Mouse (Mus musculus) CH12.LX (cell line): ENCODE results near the gene Hmga1b. TPM values are rescaled to one million over a fixed set of nuclear protein-coding genes. Genes with fewer than 3 reads are reported as not detected.

ENCODE experiments used
- DNase-seq: peaks from one replicate; pipeline ENCODE4 v3.0.0-alpha.2; 2013; ENCODE audit errors: extremely low read depth
- H3K27ac ChIP-seq: 2 replicates; pipeline ENCODE4 v1.5.1; 2012; ENCODE audit warnings: low read depth, mild to moderate bottlenecking, control low read depth, moderate library complexity; ENCODE audit not compliant: insufficient read depth
- H3K27me3 ChIP-seq: replicated peaks from 2 replicates; pipeline ENCODE3; 2012; ENCODE audit warnings: inconsistent platforms
- H3K36me3 ChIP-seq, 2 experiments: replicated peaks in 1 of 2; 2 replicates each; pipeline versions ENCODE3 to v1.6.1; 2012; ENCODE audit warnings: inconsistent platforms in 1 of 2, low read length in 1 of 2, mild to moderate bottlenecking in 1 of 2, mixed read lengths in 1 of 2, moderate library complexity in 1 of 2; ENCODE audit not compliant: control insufficient read depth in 1 of 2, insufficient read depth in 1 of 2
- H3K4me1 ChIP-seq, 2 experiments: 2 replicates each; pipeline ENCODE4 v1.6.1; 2012; ENCODE audit warnings: inconsistent platforms in 1 of 2, moderate library complexity in 1 of 2; ENCODE audit not compliant: insufficient read depth in 2 of 2, control insufficient read depth in 1 of 2
- H3K4me2 ChIP-seq: 2 replicates; pipeline ENCODE4 v1.6.1; 2012; ENCODE audit warnings: low read depth, mild to moderate bottlenecking, control low read depth; ENCODE audit not compliant: poor library complexity, insufficient read depth, severe bottlenecking
- H3K4me3 ChIP-seq, 3 experiments: fragments of 150-350 bp in 1 of 3; sonication (generic) in 1 of 3; replicated peaks in 1 of 3; 2 replicates each; pipeline versions ENCODE3 to v1.5.1; 2011 to 2012; ENCODE audit warnings: low read depth in 2 of 3, low read length in 2 of 3, mild to moderate bottlenecking in 2 of 3, moderate library complexity in 2 of 3, control low read depth in 1 of 3, improper control_type of control experiment in 1 of 3, inconsistent platforms in 1 of 3, mixed read lengths in 1 of 3; ENCODE audit not compliant: poor library complexity in 1 of 3
- H3K79me2 ChIP-seq: replicated peaks from 2 replicates; pipeline ENCODE4 v1.6.1; 2012; ENCODE audit warnings: mild to moderate bottlenecking, moderate library complexity; ENCODE audit not compliant: control insufficient read depth, poor library complexity, insufficient read depth, severe bottlenecking; ENCODE audit errors: extremely low read depth
- H3K9ac ChIP-seq: 2 replicates; pipeline ENCODE4 v1.6.1; 2012; ENCODE audit warnings: low read depth, mild to moderate bottlenecking, control low read depth, moderate library complexity; ENCODE audit not compliant: insufficient read depth
- H3K9me3 ChIP-seq: replicated peaks from 2 replicates; pipeline ENCODE3; 2012; ENCODE audit warnings: low read length, inconsistent platforms, mixed read lengths
- BHLHE40 ChIP-seq: IDR thresholded peaks from 2 replicates; pipeline ENCODE4 v1.6.1; 2011; ENCODE audit warnings: mild to moderate bottlenecking, low read depth, low read length, improper control_type of control experiment
- CHD1 ChIP-seq: IDR thresholded peaks from 2 replicates; pipeline ENCODE4 v1.6.1; 2012; ENCODE audit warnings: low read depth, low read length, improper control_type of control experiment, inconsistent platforms
- CHD2 ChIP-seq: IDR thresholded peaks from 2 replicates; pipeline ENCODE4 v1.6.1; 2011; ENCODE audit warnings: low read length, improper control_type of control experiment
- CTCF ChIP-seq, 2 experiments: IDR thresholded peaks in 1 of 2; conservative IDR thresholded peaks in 1 of 2; 2 replicates each; pipeline ENCODE4 v1.5.1; 2011 to 2012; ENCODE audit warnings: low read depth in 2 of 2, low read length in 2 of 2, improper control_type of control experiment in 1 of 2, inconsistent platforms in 1 of 2, mild to moderate bottlenecking in 1 of 2, moderate library complexity in 1 of 2
- E2F4 ChIP-seq: IDR thresholded peaks from 2 replicates; pipeline ENCODE4 v1.6.1; 2011; ENCODE audit warnings: low read depth, low read length, improper control_type of control experiment; ENCODE audit not compliant: insufficient replicate concordance
- ELF1 ChIP-seq: IDR thresholded peaks from 2 replicates; pipeline ENCODE4 v1.6.1; 2014; ENCODE audit warnings: low read depth, mild to moderate bottlenecking, inconsistent platforms, low read length, improper control_type of control experiment
- EP300 ChIP-seq: IDR thresholded peaks from 2 replicates; pipeline ENCODE4 v1.6.1; 2011; ENCODE audit warnings: low read length, improper control_type of control experiment
- ETS1 ChIP-seq: conservative IDR thresholded peaks from 2 replicates; pipeline ENCODE4 v1.6.1; 2012; ENCODE audit warnings: low read depth, mild to moderate bottlenecking, inconsistent platforms, low read length, improper control_type of control experiment, moderate library complexity
- GABPA ChIP-seq: IDR thresholded peaks from 2 replicates; pipeline ENCODE4 v1.6.1; 2012; ENCODE audit warnings: low read depth, low read length, improper control_type of control experiment, inconsistent platforms; ENCODE audit not compliant: insufficient replicate concordance
- HCFC1 ChIP-seq: IDR thresholded peaks from 2 replicates; pipeline ENCODE4 v1.6.1; 2012; ENCODE audit warnings: low read depth, mild to moderate bottlenecking, inconsistent platforms, low read length, improper control_type of control experiment
- IRF4 ChIP-seq: IDR thresholded peaks from 2 replicates; pipeline ENCODE4 v1.6.1; 2014; ENCODE audit warnings: low read depth, mild to moderate bottlenecking, inconsistent platforms, low read length, improper control_type of control experiment
- JUN ChIP-seq: IDR thresholded peaks from 2 replicates; pipeline ENCODE4 v1.6.1; 2011; ENCODE audit warnings: low read depth, mild to moderate bottlenecking, low read length, improper control_type of control experiment, moderate library complexity; ENCODE audit not compliant: insufficient read depth
- JUND ChIP-seq: conservative IDR thresholded peaks from 2 replicates; pipeline ENCODE4 v1.6.1; 2011; ENCODE audit warnings: low read depth, low read length, improper control_type of control experiment
- KAT2A ChIP-seq: IDR thresholded peaks from 2 replicates; pipeline ENCODE4 v1.6.1; 2012; ENCODE audit warnings: low read length, improper control_type of control experiment, inconsistent platforms; ENCODE audit not compliant: insufficient replicate concordance
- MAFK ChIP-seq: IDR thresholded peaks from 2 replicates; pipeline ENCODE4 v1.6.1; 2011; ENCODE audit warnings: low read length, improper control_type of control experiment; ENCODE audit not compliant: insufficient replicate concordance
- MAX ChIP-seq: IDR thresholded peaks from 2 replicates; pipeline ENCODE4 v1.6.1; 2011; ENCODE audit warnings: low read length, improper control_type of control experiment
- MAZ ChIP-seq: IDR thresholded peaks from 2 replicates; pipeline ENCODE4 v1.6.1; 2012; ENCODE audit warnings: low read depth, mild to moderate bottlenecking, inconsistent platforms, low read length, improper control_type of control experiment, moderate library complexity
- MEF2A ChIP-seq: IDR thresholded peaks from 2 replicates; pipeline ENCODE4 v1.6.1; 2014; ENCODE audit warnings: low read depth, mild to moderate bottlenecking, inconsistent platforms, low read length, improper control_type of control experiment, borderline replicate concordance
- MXI1 ChIP-seq: IDR thresholded peaks from 2 replicates; pipeline ENCODE4 v1.6.1; 2011; ENCODE audit warnings: mild to moderate bottlenecking, low read depth, low read length, improper control_type of control experiment
- MYC ChIP-seq: IDR thresholded peaks from 2 replicates; pipeline ENCODE4 v1.6.1; 2011; ENCODE audit warnings: low read depth, mild to moderate bottlenecking, improper control_type of control experiment, low read length
- NELFE ChIP-seq: IDR thresholded peaks from 2 replicates; pipeline ENCODE4 v1.6.1; 2011; ENCODE audit warnings: low read depth, low read length, improper control_type of control experiment
- NRF1 ChIP-seq: IDR thresholded peaks from 2 replicates; pipeline ENCODE4 v1.6.1; 2014; ENCODE audit warnings: low read depth, mild to moderate bottlenecking, inconsistent platforms, low read length, improper control_type of control experiment, moderate library complexity
- PAX5 ChIP-seq: IDR thresholded peaks from 2 replicates; pipeline ENCODE4 v1.6.1; 2012; ENCODE audit warnings: low read length, inconsistent platforms, mixed read lengths
- POLR2A ChIP-seq: IDR thresholded peaks from 2 replicates; pipeline ENCODE4 v1.6.1; 2011; ENCODE audit warnings: low read depth, mild to moderate bottlenecking, improper control_type of control experiment, low read length
- POLR2AphosphoS2 ChIP-seq: IDR thresholded peaks from 2 replicates; pipeline ENCODE4 v1.6.1; 2011; ENCODE audit warnings: low read depth, low read length, improper control_type of control experiment
- RAD21 ChIP-seq: IDR thresholded peaks from 2 replicates; pipeline ENCODE4 v1.6.1; 2011; ENCODE audit warnings: low read depth, mild to moderate bottlenecking, low read length, improper control_type of control experiment, moderate library complexity
- RCOR1 ChIP-seq: conservative IDR thresholded peaks from 2 replicates; pipeline ENCODE4 v1.6.1; 2012; ENCODE audit warnings: low read depth, mild to moderate bottlenecking, inconsistent platforms, low read length, improper control_type of control experiment
- SIN3A ChIP-seq: IDR thresholded peaks from 2 replicates; pipeline ENCODE4 v1.6.1; 2012; ENCODE audit warnings: low read length, improper control_type of control experiment, inconsistent platforms
- SMC3 ChIP-seq: IDR thresholded peaks from 2 replicates; pipeline ENCODE4 v1.6.1; 2011; ENCODE audit warnings: low read depth, low read length, improper control_type of control experiment
- TBP ChIP-seq: conservative IDR thresholded peaks from 2 replicates; pipeline ENCODE4 v1.6.1; 2011; ENCODE audit warnings: low read depth, low read length, improper control_type of control experiment
- TCF12 ChIP-seq: IDR thresholded peaks from 2 replicates; pipeline ENCODE4 v1.6.1; 2014; ENCODE audit warnings: low read depth, mild to moderate bottlenecking, inconsistent platforms, low read length, improper control_type of control experiment
- UBTF ChIP-seq: IDR thresholded peaks from 2 replicates; pipeline ENCODE4 v1.6.1; 2012; ENCODE audit warnings: low read depth, mild to moderate bottlenecking, inconsistent platforms, low read length, improper control_type of control experiment, moderate library complexity
- USF1 ChIP-seq: IDR thresholded peaks from 2 replicates; pipeline ENCODE4 v1.6.1; 2014; ENCODE audit warnings: low read depth, mild to moderate bottlenecking, inconsistent platforms, low read length, improper control_type of control experiment
- USF2 ChIP-seq: conservative IDR thresholded peaks from 2 replicates; pipeline ENCODE4 v1.6.1; 2011; ENCODE audit warnings: low read depth, low read length, improper control_type of control experiment
- ZC3H11A ChIP-seq: IDR thresholded peaks from 2 replicates; pipeline ENCODE4 v1.6.1; 2012; ENCODE audit warnings: low read depth, mild to moderate bottlenecking, inconsistent platforms, low read length, improper control_type of control experiment
- ZKSCAN1 ChIP-seq: IDR thresholded peaks from 2 replicates; pipeline ENCODE4 v1.6.1; 2012; ENCODE audit warnings: low read depth, inconsistent platforms, low read length, improper control_type of control experiment, borderline replicate concordance
- ZMIZ1 ChIP-seq: IDR thresholded peaks from 2 replicates; pipeline ENCODE4 v1.6.1; 2012; ENCODE audit warnings: low read depth, mild to moderate bottlenecking, inconsistent platforms, low read length, improper control_type of control experiment
- ZNF384 ChIP-seq: IDR thresholded peaks from 2 replicates; pipeline ENCODE4 v1.6.1; 2012; ENCODE audit warnings: low read depth, low read length, improper control_type of control experiment, inconsistent platforms
- dilution Hi-C: fragments of 300-500 bp; cut with MboI; formaldehyde crosslinking; loops from 2 replicates; pipeline ENCODE4 v1.14.3; 2020; ENCODE audit warnings: low sequenced_read_pairs; ENCODE audit not compliant: extremely low pct_unique_long_range_greater_than_20kb, extremely low pct_ligation_motif_present
- in situ Hi-C: fragments of 300-500 bp; cut with MboI; formaldehyde crosslinking; loops from 3 replicates; pipeline ENCODE4 v1.14.3; 2019; ENCODE audit warnings: low sequenced_read_pairs, low pct_ligation_motif_present, low pct_unique_long_range_greater_than_20kb, mixed read lengths
- polyA plus RNA-seq: library from polyadenylated mRNA; unstranded; fragments of >175 nt; gene quantifications from 2 replicates; pipeline ENCODE4 v1.2.1, GENCODE M21; 2012; ENCODE audit warnings: low read depth; ENCODE audit not compliant: insufficient read length
- total RNA-seq, 2 experiments: library from RNA; depleted of rRNA; stranded (reverse); fragments of 300-350 nt in 1 of 2; fragments of >200 nt in 1 of 2; gene quantifications; 2 replicates each; pipeline ENCODE4 v1.2.3; 2012 to 2014

Gene Hmga1b
- total and polyA plus RNA-seq, 3 experiments, result 126 to 414 (median 167) TPM

GRCm38 (mm10) chr11:120775774-120776469 is 13.3 kb downstream of the Hmga1b start:
- DNase-seq, result peak; percentile 98
- dilution Hi-C loops, result no loop called here

GRCm38 (mm10) chr11:120777123-120777522 is 14.5 kb downstream of the Hmga1b start:
- dilution Hi-C loops, result no loop called here
- no peak overlapping the region for H3K9ac ChIP-seq

More at GRCm38 (mm10) chr11:120775774-120776469, 13.3 kb downstream of the Hmga1b start:
- TF ChIP-seq KAT2A (no peak), ZNF384 (no peak), MAX (peak; percentile 99), ZKSCAN1 (no peak), JUND (no peak), USF1 (no peak), NRF1 (peak; percentile 52), POLR2AphosphoS2 (no peak), NELFE (peak; percentile 97; the same call in 1 of the 2 replicates), MEF2A (peak; percentile 82), BHLHE40 (peak; percentile 58), POLR2A (peak; percentile 37), ZC3H11A (peak; percentile 97), SMC3 (peak; percentile 100), CTCF (conservative IDR thresholded peaks at IDR 0.05 in 1 of 2, IDR thresholded peaks at IDR 0.05 in 1 of 2; ENCODE audit: low read depth in 2 of 2, low read length in 2 of 2) (peak; percentile 99 to 100), TCF12 (peak; percentile 77), E2F4 (no peak), USF2 (no peak), ZMIZ1 (no peak), JUN (no peak), EP300 (peak; percentile 29; the same call in 1 of the 2 replicates), UBTF (no peak), TBP (no peak), RAD21 (no peak; the same call in none of the 2 replicates), MXI1 (peak; percentile 74; the same call in 1 of the 2 replicates), MAZ (peak; percentile 28; the same call in 1 of the 2 replicates), ELF1 (peak; percentile 82), HCFC1 (peak; percentile 67), SIN3A (peak; percentile 84; the same call in 1 of the 2 replicates), GABPA (no peak), RCOR1 (no peak), MYC (peak; percentile 100), IRF4 (peak; percentile 84), CHD1 (no peak), PAX5 (no peak), ETS1 (no peak; the same call in 1 of the 2 replicates), CHD2 (no peak), MAFK (no peak)
- TF ChIP-seq, all 38 proteins: peak for 18
- Histone ChIP-seq H3K9ac (0 out of 2 replicates have a peak overlapping the region, but pooled peaks have one; percentile 8), H3K4me3 (no peak overlapping the region), H3K27ac (no peak overlapping the region), H3K79me2 (no peaks in the 10 kb centered on the region), H3K9me3 (no peaks in the 10 kb centered on the region), H3K4me1 (peaks cover 0 to 9% of the 10 kb centered on the region in 2 experiments; a peak in 2 of 4 replicates), H3K27me3 (no peaks in the 10 kb centered on the region), H3K4me2 (no peak overlapping the region; the same call in 1 of the 2 replicates), H3K36me3 (peaks cover 6 to 14% of the 10 kb centered on the region in 2 experiments)
- in situ Hi-C loops, result no loop called here

More at GRCm38 (mm10) chr11:120777123-120777522, 14.5 kb downstream of the Hmga1b start:
- H3K9me3 ChIP-seq, result no peaks in the 10 kb centered on the region
- H3K79me2 ChIP-seq, result no peaks in the 10 kb centered on the region
- no peak overlapping the region for H3K4me2 ChIP-seq
- no peak for DNase-seq
- no peak overlapping the region for H3K4me3 ChIP-seq
- no peak overlapping the region for H3K27ac ChIP-seq
- in situ Hi-C loops, result no loop called here
- TF ChIP-seq BHLHE40 (no peak), KAT2A (no peak), NRF1 (no peak), USF2 (no peak), MXI1 (no peak), CHD1 (no peak), CTCF (conservative IDR thresholded peaks at IDR 0.05 in 1 of 2, IDR thresholded peaks at IDR 0.05 in 1 of 2; ENCODE audit: low read depth in 2 of 2, low read length in 2 of 2) (no peak), EP300 (no peak), JUND (no peak), E2F4 (no peak), CHD2 (no peak), TBP (no peak), ELF1 (no peak)
- no peaks in the 10 kb centered on the region for H3K27me3 ChIP-seq
- peaks cover 0 to 9% of the 10 kb centered on the region in 2 experiments; a peak in 2 of 4 replicates for H3K4me1 ChIP-seq
- peaks cover 11 to 22% of the 10 kb centered on the region in 2 experiments for H3K36me3 ChIP-seq
